Mouse (Mus musculus): ENCODE measurements around the gene Hes1. TPM values are rescaled to one million over a fixed set of nuclear protein-coding genes. Genes with fewer than 3 reads are reported as not detected.
A peak's percentile ranks its signal among the peaks of the same experiment; 100 is the strongest.

Hes1 gene
- 87.1 and 102 TPM in 2 replicates for polyA plus RNA-seq (2015; fragmentation: Nextera tagmentation; extraction: Ambion mirVana)

GRCm38 (mm10) chr16:30063984-30064453, at the start of gene Hes1:
TSS of gene Hes1 (plus strand) at chr16:30064384.
- no peaks in the 10 kb centered on the region for H3K9me3 ChIP-seq (replicated peaks; ENCODE audit: low read length)
- DNase-seq (ENCODE audit: low spot score) (peak; percentile 96), ATAC-seq (replicated peaks; ENCODE audit: low FRiP score, low read depth) (peak; percentile 86)
- H3K4me1 ChIP-seq (replicated peaks; ENCODE audit: insufficient read depth, low read length) = peaks cover 29% of the 10 kb centered on the region
- WGBS = under 1% methylated on average over 48 of the region's 57 CpGs
- TF ChIP-seq CTCF (IDR thresholded peaks at IDR 0.05; ENCODE audit: low read depth) = 0 out of 2 replicates have a peak, but pooled peaks have one; percentile 8
- H3K9ac ChIP-seq (ENCODE audit: low read depth, low read length) = peak within 1 kb of the TSS; percentile 76
- peak within 1 kb of the TSS; percentile 77 for H3K4me3 ChIP-seq (replicated peaks; ENCODE audit: low read depth, low read length)
- no peaks in the 10 kb centered on the region for H3K27me3 ChIP-seq (ENCODE audit: insufficient read depth, low read length)
- no peaks in the 10 kb centered on the region for H3K36me3 ChIP-seq (ENCODE audit: insufficient read depth, low read length)
- peak within 1 kb of the TSS; percentile 97 for H3K27ac ChIP-seq
- H3K4me2 ChIP-seq (ENCODE audit: low read length) = peak within 1 kb of the TSS; percentile 90

GRCm38 (mm10) chr16:30016064-30016463, 48.1 kb upstream of the Hes1 start:
- Histone ChIP-seq H3K36me3 (ENCODE audit: insufficient read depth, low read length) (no peaks in the 10 kb centered on the region), H3K27me3 (ENCODE audit: insufficient read depth, low read length) (no peaks in the 10 kb centered on the region), H3K9me3 (replicated peaks; ENCODE audit: low read length) (no peaks in the 10 kb centered on the region), H3K27ac (no peak overlapping the region), H3K9ac (ENCODE audit: low read depth, low read length) (no peak overlapping the region), H3K4me1 (replicated peaks; ENCODE audit: insufficient read depth, low read length) (peaks cover 14% of the 10 kb centered on the region; the same call in 1 of the 2 replicates), H3K4me3 (replicated peaks; ENCODE audit: low read depth, low read length) (no peak overlapping the region), H3K4me2 (ENCODE audit: low read length) (no peak overlapping the region)
- no peak for DNase-seq (ENCODE audit: low spot score)
- no peak for TF ChIP-seq CTCF (IDR thresholded peaks at IDR 0.05; ENCODE audit: low read depth)
- WGBS = 39% methylated on average over 3 of the region's 3 CpGs
- no peak for ATAC-seq (replicated peaks; ENCODE audit: low FRiP score, low read depth)

GRCm38 (mm10) chr16:30020124-30020523, 44.1 kb upstream of the Hes1 start:
- H3K4me1 ChIP-seq (replicated peaks; ENCODE audit: insufficient read depth, low read length) = peaks cover 7% of the 10 kb centered on the region
- H3K27me3 ChIP-seq (ENCODE audit: insufficient read depth, low read length) = no peaks in the 10 kb centered on the region
- H3K36me3 ChIP-seq (ENCODE audit: insufficient read depth, low read length) = no peaks in the 10 kb centered on the region
- DNase-seq (ENCODE audit: low spot score) (no peak), ATAC-seq (replicated peaks; ENCODE audit: low FRiP score, low read depth) (no peak)
- WGBS = 12% methylated on average over 13 of the region's 13 CpGs
- no peak overlapping the region for H3K27ac ChIP-seq
- no peaks in the 10 kb centered on the region for H3K9me3 ChIP-seq (replicated peaks; ENCODE audit: low read length)
- no peak overlapping the region for H3K4me3 ChIP-seq (replicated peaks; ENCODE audit: low read depth, low read length)
- H3K9ac ChIP-seq (ENCODE audit: low read depth, low read length) = no peak overlapping the region
- H3K4me2 ChIP-seq (ENCODE audit: low read length) = peak overlapping the region; percentile 23; the same call in 1 of the 2 replicates
- TF ChIP-seq CTCF (IDR thresholded peaks at IDR 0.05; ENCODE audit: low read depth) = no peak

- Histone ChIP-seq H3K4me3 (replicated peaks; ENCODE audit: low read depth, low read length) (no peak overlapping the region), H3K9ac (ENCODE audit: low read depth, low read length) (no peak overlapping the region), H3K27ac (no peak overlapping the region), H3K4me2 (ENCODE audit: low read length) (no peak overlapping the region), H3K36me3 (ENCODE audit: insufficient read depth, low read length) (no peaks in the 10 kb centered on the region), H3K4me1 (replicated peaks; ENCODE audit: insufficient read depth, low read length) (peaks cover 7% of the 10 kb centered on the region), H3K9me3 (replicated peaks; ENCODE audit: low read length) (no peaks in the 10 kb centered on the region), H3K27me3 (ENCODE audit: insufficient read depth, low read length) (no peaks in the 10 kb centered on the region)
- TF ChIP-seq CTCF (IDR thresholded peaks at IDR 0.05; ENCODE audit: low read depth) = no peak
- DNase-seq (ENCODE audit: low spot score) (no peak), ATAC-seq (replicated peaks; ENCODE audit: low FRiP score, low read depth) (no peak)
- WGBS = 41% methylated on average over 6 of the region's 6 CpGs
These were observed 41.8 kb upstream of the Hes1 start for GRCm38 (mm10) chr16:30022352-30022751.

GRCm38 (mm10) chr16:30022890-30023797, 41.0 kb upstream of the Hes1 start:
- TF ChIP-seq CTCF (IDR thresholded peaks at IDR 0.05; ENCODE audit: low read depth) = no peak
- peaks cover 7% of the 10 kb centered on the region for H3K4me1 ChIP-seq (replicated peaks; ENCODE audit: insufficient read depth, low read length)
- WGBS = 76% methylated on average over 16 of the region's 16 CpGs
- no peaks in the 10 kb centered on the region for H3K27me3 ChIP-seq (ENCODE audit: insufficient read depth, low read length)
- H3K4me3 ChIP-seq (replicated peaks; ENCODE audit: low read depth, low read length) = no peak overlapping the region
- ATAC-seq (replicated peaks; ENCODE audit: low FRiP score, low read depth) (no peak), DNase-seq (ENCODE audit: low spot score) (no peak)
- H3K9ac ChIP-seq (ENCODE audit: low read depth, low read length) = no peak overlapping the region
- H3K4me2 ChIP-seq (ENCODE audit: low read length) = no peak overlapping the region
- no peaks in the 10 kb centered on the region for H3K9me3 ChIP-seq (replicated peaks; ENCODE audit: low read length)
- no peak overlapping the region for H3K27ac ChIP-seq
- H3K36me3 ChIP-seq (ENCODE audit: insufficient read depth, low read length) = no peaks in the 10 kb centered on the region

GRCm38 (mm10) chr16:30024681-30025262, 39.4 kb upstream of the Hes1 start:
- no peak for DNase-seq (ENCODE audit: low spot score)
- no peak for TF ChIP-seq CTCF (IDR thresholded peaks at IDR 0.05; ENCODE audit: low read depth)

More at GRCm38 (mm10) chr16:30024681-30025262, 39.4 kb upstream of the Hes1 start:
- H3K9ac ChIP-seq (ENCODE audit: low read depth, low read length) = no peak overlapping the region
- H3K27me3 ChIP-seq (ENCODE audit: insufficient read depth, low read length) = no peaks in the 10 kb centered on the region
- H3K4me2 ChIP-seq (ENCODE audit: low read length) = no peak overlapping the region
- no peaks in the 10 kb centered on the region for H3K36me3 ChIP-seq (ENCODE audit: insufficient read depth, low read length)
- no peak overlapping the region for H3K27ac ChIP-seq
- peak; percentile 52; the same call in 1 of the 2 replicates for ATAC-seq (replicated peaks; ENCODE audit: low FRiP score, low read depth)
- peaks cover 15% of the 10 kb centered on the region for H3K4me1 ChIP-seq (replicated peaks; ENCODE audit: insufficient read depth, low read length)
- no peak overlapping the region for H3K4me3 ChIP-seq (replicated peaks; ENCODE audit: low read depth, low read length)
- 43% methylated on average over 9 of the region's 9 CpGs for WGBS
- H3K9me3 ChIP-seq (replicated peaks; ENCODE audit: low read length) = no peaks in the 10 kb centered on the region
